Mouse (Mus musculus) cortical plate, adult 2 months (tissue): ENCODE data around the gene Pan3.

Source experiments
- CTCF ChIP-seq: fragments of 200-500 bp; IDR thresholded peaks from 2 replicates; pipeline ENCODE4 v1.5.1; 2011; ENCODE audit warnings: mild to moderate bottlenecking, control low read depth, low read length; ENCODE audit not compliant: insufficient read depth; ENCODE audit errors: extremely low read depth
- POLR2A ChIP-seq: fragments of 200-500 bp; IDR thresholded peaks from 2 replicates; pipeline ENCODE4 v1.6.1; 2011; ENCODE audit warnings: mild to moderate bottlenecking, low read length, control low read depth; ENCODE audit not compliant: insufficient read depth; ENCODE audit errors: extremely low read depth

GRCm38 (mm10) chr5:147406135-147406534 lies 23.8 kb upstream of the Pan3 start:
- TF ChIP-seq CTCF (no peak), POLR2A (no peak)
